Mouse (Mus musculus) heart, postnatal 4 days (tissue): Measurements from ENCODE around the gene Mill2. TPM values are rescaled to one million over a fixed set of nuclear protein-coding genes. Genes with fewer than 3 reads are reported as not detected.
"Not testable (repeated sequence)": the region's sequence is repeated elsewhere in the genome, so short reads cannot be mapped to it uniquely, and the experiment has no call there.

Experiments used
- DNase-seq: peaks from one replicate; pipeline ENCODE4 v3.0.0; 2021
- total RNA-seq, 2 experiments: library from RNA; stranded (reverse); gene quantifications; 2 replicates each; pipeline ENCODE4 v1.2.3; 2021

Gene Mill2
- 1 to 10 TPM; 2.8 to 3.5 TPM for total RNA-seq

GRCm38 (mm10) chr7:18839865-18840264 lies at the start of gene Mill2:
Gene Mill2 (plus strand): TSS chr7:18839966.
- DNase-seq: peak; percentile 11

GRCm38 (mm10) chr7:18790671-18791070 lies 49.1 kb upstream of the Mill2 start:
- DNase-seq: not testable (repeated sequence)

GRCm38 (mm10) chr7:18798420-18798819 lies 41.3 kb upstream of the Mill2 start, which contains the start of gene Psg19:
Gene Psg19 (minus strand): TSS chr7:18798520.
- no peak for DNase-seq

GRCm38 (mm10) chr7:18799129-18799528 lies 40.6 kb upstream of the Mill2 start:
- DNase-seq: no peak

- DNase-seq: no peak
These were observed 36.2 kb upstream of the Mill2 start for GRCm38 (mm10) chr7:18803526-18803925.

GRCm38 (mm10) chr7:18818301-18818700 lies 21.5 kb upstream of the Mill2 start:
- DNase-seq: no peak

- no peak for DNase-seq
These were observed 18.3 kb upstream of the Mill2 start, which contains the start of gene Psg17 for GRCm38 (mm10) chr7:18821507-18821906. Gene Psg17 (minus strand): TSS chr7:18821607.

- DNase-seq: no peak
These were observed 11.8 kb upstream of the Mill2 start for GRCm38 (mm10) chr7:18827792-18828546.

GRCm38 (mm10) chr7:18828592-18828991 lies 11.2 kb upstream of the Mill2 start:
- no peak for DNase-seq

- DNase-seq: no peak
These were observed 10.2 kb upstream of the Mill2 start for GRCm38 (mm10) chr7:18829545-18829944.

- peak; percentile 35 for DNase-seq
These were observed 7.5 kb upstream of the Mill2 start for GRCm38 (mm10) chr7:18832298-18832697.

GRCm38 (mm10) chr7:18840386-18841173 lies 814 bp downstream of the Mill2 start:
- peak; percentile 64 for DNase-seq

GRCm38 (mm10) chr7:18841174-18841567 lies 1.4 kb downstream of the Mill2 start:
- no peak for DNase-seq

GRCm38 (mm10) chr7:18844811-18845210 lies 5.0 kb downstream of the Mill2 start:
- no peak for DNase-seq

GRCm38 (mm10) chr7:18848395-18848794 lies 8.6 kb downstream of the Mill2 start:
- DNase-seq: no peak

- peak; percentile 28 for DNase-seq
These were observed 18.6 kb downstream of the Mill2 start for GRCm38 (mm10) chr7:18858310-18858916.

- no peak for DNase-seq
These were observed 23.0 kb downstream of the Mill2 start for GRCm38 (mm10) chr7:18862801-18863200.

GRCm38 (mm10) chr7:18868491-18868890 lies 28.7 kb downstream of the Mill2 start:
- no peak for DNase-seq

GRCm38 (mm10) chr7:18871031-18871430 lies 31.3 kb downstream of the Mill2 start, which contains the start of gene Pglyrp1:
Gene Pglyrp1 (plus strand): TSS chr7:18871331.
- not testable (repeated sequence) for DNase-seq

- no peak for DNase-seq
These were observed 32.4 kb downstream of the Mill2 start for GRCm38 (mm10) chr7:18872014-18872802.

GRCm38 (mm10) chr7:18872816-18873215 lies 33.0 kb downstream of the Mill2 start:
- DNase-seq: no peak

- DNase-seq: peak; percentile 75
These were observed 33.5 kb downstream of the Mill2 start for GRCm38 (mm10) chr7:18873253-18873652.
